Mouse (Mus musculus) cerebellum, adult 2 months (tissue): ENCODE results near the gene Ncapd3. TPM values are rescaled to one million over a fixed set of nuclear protein-coding genes. Genes with fewer than 3 reads are reported as not detected.

Experiments used
- DNase-seq, 2 experiments: peaks; one replicate each; pipeline ENCODE4 v3.0.0; 2021
- H3K27ac ChIP-seq: fragments of 200-500 bp; 2 replicates; pipeline ENCODE4 v1.5.1; 2012; ENCODE audit warnings: low read length, control low read depth, inconsistent platforms; ENCODE audit not compliant: insufficient read depth
- H3K27me3 ChIP-seq: fragments of 200-500 bp; 2 replicates; pipeline ENCODE4 v1.6.1; 2012; ENCODE audit warnings: inconsistent platforms, mild to moderate bottlenecking, low read length, moderate library complexity; ENCODE audit not compliant: control insufficient read depth, insufficient read depth
- H3K4me1 ChIP-seq: fragments of 200-500 bp; 2 replicates; pipeline ENCODE4 v1.6.1; 2011; ENCODE audit warnings: low read length; ENCODE audit not compliant: control insufficient read depth, insufficient read depth
- H3K4me3 ChIP-seq: fragments of 200-500 bp; replicated peaks from 2 replicates; pipeline ENCODE3; 2011; ENCODE audit warnings: mild to moderate bottlenecking, low read depth, low read length, control low read depth; ENCODE audit not compliant: insufficient read depth
- CTCF ChIP-seq: fragments of 200-500 bp; IDR thresholded peaks from 2 replicates; pipeline ENCODE4 v1.5.1; 2011; ENCODE audit warnings: low read depth, mild to moderate bottlenecking, control low read depth, low read length, moderate library complexity, borderline replicate concordance; ENCODE audit not compliant: insufficient read depth
- POLR2A ChIP-seq: fragments of 200-500 bp; IDR thresholded peaks from 2 replicates; pipeline ENCODE4 v1.6.1; 2011; ENCODE audit warnings: low read length, control low read depth, borderline replicate concordance; ENCODE audit not compliant: insufficient read depth
- WGBS: fragments of 180-500 bp; shearing (Covaris S2); methylation state at CpG from one replicate; pipeline ENCODE4 v1.1.7; 2018; 5-methylcytosine and 5-hydroxymethylcytosine counted together
- polyA plus RNA-seq: library from polyadenylated mRNA; depleted of rRNA; stranded (reverse); fragments of >200 nt; gene quantifications from 2 replicates; pipeline ENCODE4 v1.2.3, GENCODE M21; 2012

Ncapd3 gene
- polyA plus RNA-seq, 1 experiment: 45.7 TPM

- 93% methylated on average over 10 of the region's 10 CpGs for WGBS
Measured at GRCm38 (mm10) chr9:27018961-27019360, 11.0 kb upstream of the Ncapd3 start.

GRCm38 (mm10) chr9:27023681-27024080, 6.3 kb upstream of the Ncapd3 start:
- no peaks in the 10 kb centered on the region for H3K27me3 ChIP-seq
- DNase-seq: no peak
- WGBS: 24% methylated on average over 4 of the region's 4 CpGs
- peaks cover 19% of the 10 kb centered on the region; the same call in 1 of the 2 replicates for H3K4me1 ChIP-seq
- TF ChIP-seq POLR2A (no peak), CTCF (no peak)
- H3K4me3 ChIP-seq: no peak overlapping the region
- H3K27ac ChIP-seq: no peak overlapping the region

More at GRCm38 (mm10) chr9:27018961-27019360, 11.0 kb upstream of the Ncapd3 start:
- Histone ChIP-seq H3K4me1 (peaks cover 8% of the 10 kb centered on the region; the same call in 1 of the 2 replicates), H3K27ac (no peak overlapping the region), H3K4me3 (no peak overlapping the region), H3K27me3 (no peaks in the 10 kb centered on the region)
- DNase-seq: no peak
- TF ChIP-seq POLR2A (no peak), CTCF (no peak)

GRCm38 (mm10) chr9:27026708-27027107, 3.3 kb upstream of the Ncapd3 start:
- peaks cover 19% of the 10 kb centered on the region; the same call in 1 of the 2 replicates for H3K4me1 ChIP-seq
- no peak overlapping the region for H3K4me3 ChIP-seq
- DNase-seq: no peak
- WGBS: 41% methylated on average over 1 of the region's 1 CpGs
- no peaks in the 10 kb centered on the region for H3K27me3 ChIP-seq
- H3K27ac ChIP-seq: no peak overlapping the region
- no peak for TF ChIP-seq POLR2A

- peak overlapping the region; percentile 87 for H3K27ac ChIP-seq
- peak overlapping the region; percentile 83 for H3K4me3 ChIP-seq
- peak; percentile 36; the same call in 1 of the 2 replicates for TF ChIP-seq CTCF
- no peak for TF ChIP-seq POLR2A
- no peaks in the 10 kb centered on the region for H3K27me3 ChIP-seq
- DNase-seq: peak; percentile 71 to 78
- H3K4me1 ChIP-seq: peaks cover 10% of the 10 kb centered on the region; the same call in 1 of the 2 replicates
- WGBS: under 1% methylated on average over 52 of the region's 52 CpGs
Measured at GRCm38 (mm10) chr9:27029022-27029827, 750 bp upstream of the Ncapd3 start.

GRCm38 (mm10) chr9:27030763-27031100, 757 bp downstream of the Ncapd3 start:
- no peak overlapping the region for H3K27ac ChIP-seq
- H3K4me3 ChIP-seq: peak overlapping the region; percentile 83
- under 1% methylated on average over 17 of the region's 17 CpGs for WGBS
- H3K4me1 ChIP-seq: peaks cover 5% of the 10 kb centered on the region; the same call in 1 of the 2 replicates
- DNase-seq: no peak
- H3K27me3 ChIP-seq: no peaks in the 10 kb centered on the region
- TF ChIP-seq POLR2A (0 out of 2 replicates have a peak, but pooled peaks have one; percentile 51), CTCF (no peak)

- 93% methylated on average over 5 of the region's 5 CpGs for WGBS
- H3K4me1 ChIP-seq: no peaks in the 10 kb centered on the region
- TF ChIP-seq CTCF: no peak
- no peak for TF ChIP-seq POLR2A
- no peaks in the 10 kb centered on the region for H3K27me3 ChIP-seq
- H3K4me3 ChIP-seq: no peak overlapping the region
- DNase-seq: no peak
- H3K27ac ChIP-seq: no peak overlapping the region
Measured at GRCm38 (mm10) chr9:27043892-27044291, 13.9 kb downstream of the Ncapd3 start.

- no peak for DNase-seq
- Histone ChIP-seq H3K27me3 (no peaks in the 10 kb centered on the region), H3K27ac (no peak overlapping the region), H3K4me1 (no peaks in the 10 kb centered on the region), H3K4me3 (no peak overlapping the region)
- 90% methylated on average over 2 of the region's 2 CpGs for WGBS
- TF ChIP-seq CTCF: no peak
Measured at GRCm38 (mm10) chr9:27049492-27049891, 19.5 kb downstream of the Ncapd3 start.

GRCm38 (mm10) chr9:27058341-27058740, 28.4 kb downstream of the Ncapd3 start:
- WGBS: 95% methylated on average over 5 of the region's 5 CpGs
- H3K4me1 ChIP-seq: no peaks in the 10 kb centered on the region
- TF ChIP-seq CTCF (no peak), POLR2A (no peak)
- no peak overlapping the region for H3K4me3 ChIP-seq
- no peak for DNase-seq
- H3K27ac ChIP-seq: no peak overlapping the region
- no peaks in the 10 kb centered on the region for H3K27me3 ChIP-seq
